Mouse (Mus musculus) kidney, adult 2 months (tissue): ENCODE data around the gene Slc38a2. TPM values are rescaled to one million over a fixed set of nuclear protein-coding genes. Genes with fewer than 3 reads are reported as not detected.

Experiments
- DNase-seq: peaks from one replicate; pipeline ENCODE4 v3.0.0; 2021
- H3K27ac ChIP-seq: fragments of 200-500 bp; 2 replicates; pipeline ENCODE4 v1.5.1; 2012; ENCODE audit warnings: low read depth, low read length, control low read depth, inconsistent platforms; ENCODE audit not compliant: insufficient read depth
- H3K27me3 ChIP-seq: fragments of 200-500 bp; replicated peaks from 2 replicates; pipeline ENCODE4 v1.6.1; 2012; ENCODE audit warnings: mild to moderate bottlenecking, moderate library complexity, low read length, inconsistent platforms; ENCODE audit not compliant: control insufficient read depth, insufficient read depth
- H3K36me3 ChIP-seq: fragments of 200-500 bp; 2 replicates; pipeline ENCODE4 v1.6.1; 2012; ENCODE audit warnings: mild to moderate bottlenecking, moderate library complexity, low read length, inconsistent platforms; ENCODE audit not compliant: control insufficient read depth, insufficient read depth
- H3K4me1 ChIP-seq: fragments of 200-500 bp; 2 replicates; pipeline ENCODE4 v1.6.1; 2011; ENCODE audit warnings: low read length; ENCODE audit not compliant: control insufficient read depth, insufficient read depth
- H3K4me3 ChIP-seq: fragments of 200-500 bp; 2 replicates; pipeline ENCODE4 v1.5.1; 2011; ENCODE audit warnings: mild to moderate bottlenecking, low read depth, low read length, control low read depth; ENCODE audit not compliant: insufficient read depth
- CTCF ChIP-seq: fragments of 200-500 bp; conservative IDR thresholded peaks from 2 replicates; pipeline ENCODE4 v1.5.1; 2011; ENCODE audit warnings: low read depth, mild to moderate bottlenecking, control low read depth, low read length, moderate library complexity, mixed read lengths; ENCODE audit not compliant: insufficient read depth, insufficient read length
- POLR2A ChIP-seq: fragments of 200-500 bp; IDR thresholded peaks from one replicate; pipeline ENCODE4 v1.6.1; 2011; ENCODE audit warnings: low read depth, low read length, control low read depth
- WGBS: fragments of 180-500 bp; shearing (Covaris S2); methylation state at CpG from one replicate; pipeline ENCODE4 v1.1.7; 2018; 5-methylcytosine and 5-hydroxymethylcytosine counted together
- polyA plus RNA-seq: library from polyadenylated mRNA; depleted of rRNA; stranded (reverse); fragments of >200 nt; gene quantifications from 2 replicates; pipeline ENCODE4 v1.2.3, GENCODE M21; 2012

Slc38a2 gene
- polyA plus RNA-seq, 1 experiment, result 30.0 TPM

DNA sequence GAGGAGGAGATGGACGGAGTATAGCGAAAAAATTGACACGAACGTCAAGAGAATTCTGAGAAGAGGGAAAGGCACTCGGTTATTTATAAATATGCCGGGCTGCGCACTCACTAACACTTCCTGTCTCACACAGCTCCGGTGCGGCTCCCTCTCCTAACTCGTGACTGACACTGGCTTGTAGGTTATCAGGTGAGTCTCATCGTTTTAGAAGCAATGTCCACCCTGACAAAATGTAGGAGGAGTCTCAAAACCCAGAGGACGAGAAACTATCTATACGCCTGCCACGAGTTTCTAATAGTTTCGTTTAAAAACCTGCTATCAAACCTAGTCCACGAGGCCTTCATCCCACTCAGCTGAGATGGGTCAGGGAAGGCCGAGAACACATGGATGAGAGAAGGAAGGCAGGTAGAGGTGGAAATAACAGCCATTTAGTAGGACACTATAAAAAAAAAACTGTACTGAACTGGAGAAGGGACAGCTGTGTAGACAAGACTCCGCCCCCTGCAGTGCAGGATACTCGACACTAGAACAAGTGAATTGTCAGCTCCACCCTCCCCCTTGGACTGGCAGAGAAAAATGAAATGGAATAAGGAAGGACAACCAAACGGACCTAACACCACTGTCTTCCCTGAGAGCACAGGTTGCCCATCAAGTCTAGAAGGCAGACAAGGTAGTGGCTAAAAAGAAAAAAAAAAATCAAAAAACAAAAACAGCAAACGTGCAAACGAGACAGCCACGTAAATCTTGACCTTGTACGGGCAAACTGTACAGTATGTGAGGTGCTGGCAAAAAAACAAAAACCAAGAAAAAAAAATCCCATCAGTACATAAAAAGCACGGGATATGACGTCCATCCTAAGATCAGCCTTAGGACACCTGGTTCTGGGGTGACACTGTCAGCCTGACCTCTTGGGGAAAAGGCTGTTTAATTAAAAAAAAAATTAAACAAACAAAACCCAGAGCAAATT lies 3.8 kb downstream of the Slc38a2 start:
- Histone ChIP-seq H3K27ac (no peak overlapping the region; the same call in 1 of the 2 replicates), H3K4me1 (peaks cover 6% of the 10 kb centered on the region; the same call in 1 of the 2 replicates), H3K4me3 (no peak overlapping the region), H3K36me3 (peaks cover 26% of the 10 kb centered on the region), H3K27me3 (no peaks in the 10 kb centered on the region)
- 46% methylated on average over 26 of the region's 26 CpGs for WGBS
- DNase-seq, result peak; percentile 55
- TF ChIP-seq POLR2A, result no peak
- TF ChIP-seq CTCF, result 0 out of 2 replicates have a peak, but pooled peaks have one; percentile 10

GRCm38 (mm10) chr15:96694988-96695387 lies 4.5 kb downstream of the Slc38a2 start:
- H3K27ac ChIP-seq, result no peak overlapping the region
- no peak overlapping the region for H3K4me3 ChIP-seq

GRCm38 (mm10) chr15:96693688-96694087 lies 5.8 kb downstream of the Slc38a2 start:
- no peak for DNase-seq
- Histone ChIP-seq H3K27ac (no peak overlapping the region), H3K27me3 (no peaks in the 10 kb centered on the region), H3K4me3 (no peak overlapping the region), H3K36me3 (peaks cover 31% of the 10 kb centered on the region), H3K4me1 (peaks cover 6% of the 10 kb centered on the region; the same call in 1 of the 2 replicates)
- TF ChIP-seq CTCF (no peak), POLR2A (no peak)
- 77% methylated on average over 14 of the region's 14 CpGs for WGBS

More at GRCm38 (mm10) chr15:96694988-96695387, 4.5 kb downstream of the Slc38a2 start:
- Histone ChIP-seq H3K36me3 (peaks cover 27% of the 10 kb centered on the region), H3K27me3 (no peaks in the 10 kb centered on the region), H3K4me1 (peaks cover 6% of the 10 kb centered on the region; the same call in 1 of the 2 replicates)
- DNase-seq, result no peak
- 79% methylated on average over 7 of the region's 7 CpGs for WGBS
- TF ChIP-seq POLR2A (no peak), CTCF (no peak)

GRCm38 (mm10) chr15:96692401-96692800 lies 7.1 kb downstream of the Slc38a2 start:
- TF ChIP-seq POLR2A, result no peak
- TF ChIP-seq CTCF, result no peak
- H3K27me3 ChIP-seq, result no peaks in the 10 kb centered on the region
- no peak overlapping the region for H3K27ac ChIP-seq
- DNase-seq, result no peak
- peaks cover 34% of the 10 kb centered on the region for H3K36me3 ChIP-seq
- WGBS, result 90% methylated on average over 11 of the region's 11 CpGs
- peaks cover 6% of the 10 kb centered on the region; the same call in 1 of the 2 replicates for H3K4me1 ChIP-seq
- no peak overlapping the region for H3K4me3 ChIP-seq

- TF ChIP-seq CTCF, result no peak
- no peak for TF ChIP-seq POLR2A
- Histone ChIP-seq H3K36me3 (peaks cover 34% of the 10 kb centered on the region), H3K27me3 (no peaks in the 10 kb centered on the region), H3K27ac (no peak overlapping the region), H3K4me1 (peaks cover 6% of the 10 kb centered on the region; the same call in 1 of the 2 replicates), H3K4me3 (no peak overlapping the region)
- DNase-seq, result no peak
- WGBS, result 79% methylated on average over 15 of the region's 15 CpGs
Measured at GRCm38 (mm10) chr15:96691381-96691780, 8.1 kb downstream of the Slc38a2 start.

DNA sequence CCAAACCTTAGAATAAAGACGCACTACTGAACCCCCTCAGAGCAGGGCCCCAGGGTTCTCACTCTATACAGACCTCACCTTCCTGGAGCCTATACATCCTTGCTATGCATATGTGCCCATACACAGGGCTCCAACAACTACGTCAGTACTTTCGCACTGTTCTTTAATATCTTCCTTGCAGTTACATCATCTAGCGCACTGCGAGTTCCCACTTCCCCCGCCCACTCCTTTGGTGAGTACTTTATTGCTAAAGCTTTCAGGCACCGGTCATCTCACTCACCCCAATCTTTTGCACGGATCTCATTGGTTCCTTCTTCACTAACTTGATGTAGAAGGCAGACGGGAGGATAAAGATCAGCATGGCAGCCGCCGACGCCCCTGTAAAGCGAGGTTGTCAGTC lies 8.7 kb downstream of the Slc38a2 start:
- no peak overlapping the region for H3K4me3 ChIP-seq
- WGBS, result 87% methylated on average over 13 of the region's 13 CpGs
- TF ChIP-seq CTCF (no peak), POLR2A (no peak)

DNA sequence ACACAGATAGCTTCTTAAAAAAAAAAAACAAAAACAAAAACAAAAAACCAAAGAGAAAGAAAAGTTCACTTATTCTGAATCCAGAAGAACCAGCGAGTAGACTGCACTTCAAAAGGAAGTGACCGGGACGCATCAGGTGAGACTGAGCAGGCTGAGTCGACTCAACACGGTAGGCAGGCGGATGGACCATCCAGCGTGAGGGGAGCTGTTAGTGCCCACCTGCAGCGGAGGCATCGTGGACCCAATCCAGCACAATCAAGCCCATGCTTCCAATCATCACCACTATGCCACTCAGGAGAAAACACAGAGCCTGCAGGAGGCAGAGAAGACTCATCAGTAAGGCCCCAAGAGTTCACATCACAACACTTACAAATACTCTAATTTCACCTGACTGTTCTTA lies 9.6 kb downstream of the Slc38a2 start:
- H3K27ac ChIP-seq, result no peak overlapping the region
- 76% methylated on average over 9 of the region's 9 CpGs for WGBS
- no peaks in the 10 kb centered on the region for H3K4me1 ChIP-seq
- no peak overlapping the region for H3K4me3 ChIP-seq
- DNase-seq, result no peak
- H3K36me3 ChIP-seq, result peaks cover 34% of the 10 kb centered on the region
- H3K27me3 ChIP-seq, result no peaks in the 10 kb centered on the region
- TF ChIP-seq POLR2A, result no peak
- no peak for TF ChIP-seq CTCF

More for the DNA sequence above, 8.7 kb downstream of the Slc38a2 start:
- no peak for DNase-seq
- Histone ChIP-seq H3K27ac (no peak overlapping the region), H3K4me1 (peaks cover under 1% of the 10 kb centered on the region; the same call in 1 of the 2 replicates), H3K27me3 (no peaks in the 10 kb centered on the region), H3K36me3 (peaks cover 34% of the 10 kb centered on the region)
